Comparison of ENCODE assay signal across 22 mouse cellular contexts in the genomic region with DNA sequence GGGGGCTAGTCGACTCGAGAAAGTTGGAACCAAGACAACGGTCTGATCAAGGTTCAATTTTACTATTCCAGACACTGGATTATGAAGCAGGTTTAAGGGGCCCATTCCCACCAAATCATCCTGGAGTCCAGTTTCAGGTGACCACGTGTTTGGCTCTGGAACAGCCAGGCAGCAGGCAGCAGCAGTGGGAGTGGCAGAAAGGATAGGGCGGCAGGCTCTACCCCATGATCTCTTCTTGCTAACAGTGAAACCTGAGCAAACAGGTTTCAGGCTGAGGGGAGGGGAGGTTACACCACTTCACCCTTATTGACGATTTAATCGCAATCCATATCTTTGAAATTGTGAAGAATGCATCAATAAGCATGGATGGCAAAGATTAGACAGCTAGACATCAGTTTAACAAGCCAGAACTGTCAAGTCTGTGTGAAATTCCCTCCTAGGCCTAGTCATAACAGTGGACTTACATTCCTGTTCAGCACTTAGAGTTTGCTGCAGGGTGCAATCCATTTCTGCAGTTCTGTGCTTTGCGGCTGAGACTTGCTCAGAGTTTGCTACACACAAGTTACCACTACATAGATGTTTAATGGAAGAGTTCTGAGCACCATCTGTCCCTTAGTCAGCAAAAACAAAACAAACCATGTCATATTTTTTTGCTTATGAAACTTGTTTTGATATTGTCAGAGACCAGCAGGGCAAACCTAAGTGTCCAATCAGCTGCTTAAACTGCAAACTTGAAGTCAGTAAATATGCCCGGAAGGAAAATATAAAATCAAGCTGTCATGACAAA.
DNase-seq lines count a peak whose midpoint lies in the region; ATAC-seq and TF ChIP-seq lines count a peak whose summit lies in the region.
"Had no signal": no experiment of that assay in that cellular context is flagged by ENCODE, and none has a peak within 500 bp of the region (broad histone marks: within the 10 kb centered on the region; RNA-seq: fewer than 3 reads in every experiment).

No protein-coding gene starts in this region.

- TF ChIP-seq CTCF in cerebellum, adult 2 months (IDR thresholded peaks at IDR 0.05; ENCODE audit: borderline replicate concordance, insufficient read depth, low read depth, low read length): no peak
- no peak for TF ChIP-seq CTCF in lung, embryonic 14.5 days (IDR thresholded peaks at IDR 0.05; ENCODE audit: low read depth)
- no peak for TF ChIP-seq CTCF in lung, adult 2 months (IDR thresholded peaks at IDR 0.05; ENCODE audit: insufficient read depth, low read length)

- no peak for DNase-seq in cerebellum, adult 2 months
- no peak for DNase-seq in heart, adult 18-20 months
- DNase-seq in lung, embryonic 14.5 days: peak; percentile 2
- no peak for DNase-seq in lung, adult 2 months
- no peak for DNase-seq in ovary, postnatal 36 days (ENCODE audit: low spot score)
- DNase-seq in Muller cell, postnatal 12 days (ENCODE audit: inconsistent ontology term): no peak
- DNase-seq: cerebellum, adult 18-20 months; cerebellum, postnatal 25 days; heart, postnatal 4 days; kidney, adult 8-10 months; liver, embryonic 13.5 days; lung, postnatal 36 days; thymus, adult 2 months; thymus, postnatal 4 days had no signal

- H3K4me1 ChIP-seq in cerebellum, adult 2 months (ENCODE audit: control insufficient read depth, insufficient read depth, low read length): no peaks in the 10 kb centered on the region
- H3K4me1 ChIP-seq in heart, embryonic 12.5 days (replicated peaks): 0 out of 2 replicates have a peak, but pooled peaks cover 3% of the 10 kb centered on the region
- no peaks in the 10 kb centered on the region for H3K4me1 ChIP-seq in lung, embryonic 14.5 days (ENCODE audit: insufficient read depth)
- no peaks in the 10 kb centered on the region for H3K4me1 ChIP-seq in lung, adult 2 months (ENCODE audit: control insufficient read depth, insufficient read depth, low read length)
- H3K4me1 ChIP-seq: limb, embryonic 12.5 days; liver, embryonic 13.5 days; lung, embryonic 15.5 days; megakaryocyte, embryonic 14.5 days; midbrain, embryonic 13.5 days had no signal

- H3K4me2 ChIP-seq in heart, embryonic 12.5 days: no peak overlapping the region
- no peak overlapping the region for H3K4me2 ChIP-seq in lung, embryonic 14.5 days
- H3K4me2 ChIP-seq: hindbrain, embryonic 14.5 days; limb, embryonic 12.5 days; liver, embryonic 13.5 days; lung, embryonic 15.5 days; midbrain, embryonic 13.5 days had no signal

- TF ChIP-seq POLR2A in cerebellum, adult 2 months (IDR thresholded peaks at IDR 0.05; ENCODE audit: borderline replicate concordance, insufficient read depth, low read length): no peak
- no peak for TF ChIP-seq POLR2A in lung, adult 2 months (IDR thresholded peaks at IDR 0.05; ENCODE audit: borderline replicate concordance, extremely low read depth, low read depth, low read length)

- H3K36me3 ChIP-seq in heart, embryonic 12.5 days: no peaks in the 10 kb centered on the region
- H3K36me3 ChIP-seq in lung, embryonic 14.5 days (ENCODE audit: insufficient read depth): no peaks in the 10 kb centered on the region
- H3K36me3 ChIP-seq: limb, embryonic 12.5 days; liver, embryonic 13.5 days; lung, embryonic 15.5 days; midbrain, embryonic 13.5 days had no signal

- no peaks in the 10 kb centered on the region for H3K9me3 ChIP-seq in heart, embryonic 12.5 days (replicated peaks)
- H3K9me3 ChIP-seq in lung, embryonic 14.5 days (ENCODE audit: low read depth, low read length): no peaks in the 10 kb centered on the region
- H3K9me3 ChIP-seq: limb, embryonic 12.5 days; liver, embryonic 13.5 days; lung, embryonic 15.5 days; megakaryocyte, embryonic 14.5 days; midbrain, embryonic 13.5 days had no signal

- H3K4me3 ChIP-seq in cerebellum, adult 2 months (replicated peaks; ENCODE audit: insufficient read depth, low read depth, low read length): no peak overlapping the region
- no peak overlapping the region for H3K4me3 ChIP-seq in heart, embryonic 12.5 days
- no peak overlapping the region for H3K4me3 ChIP-seq in lung, embryonic 14.5 days (ENCODE audit: low read depth, low read length)
- H3K4me3 ChIP-seq in lung, adult 2 months (replicated peaks; ENCODE audit: extremely low read depth, low read depth, low read length): no peak overlapping the region
- H3K4me3 ChIP-seq: limb, embryonic 12.5 days; liver, embryonic 13.5 days; lung, embryonic 15.5 days; megakaryocyte, embryonic 14.5 days; midbrain, embryonic 13.5 days had no signal

- H3K27me3 ChIP-seq in cerebellum, adult 2 months (ENCODE audit: control insufficient read depth, insufficient read depth, low read length): no peaks in the 10 kb centered on the region
- H3K27me3 ChIP-seq in heart, embryonic 12.5 days (replicated peaks): no peaks in the 10 kb centered on the region
- no peaks in the 10 kb centered on the region for H3K27me3 ChIP-seq in lung, embryonic 14.5 days (ENCODE audit: insufficient read depth, low read length)
- H3K27me3 ChIP-seq: limb, embryonic 12.5 days; liver, embryonic 13.5 days; lung, embryonic 15.5 days; megakaryocyte, embryonic 14.5 days; midbrain, embryonic 13.5 days had no signal

- H3K9ac ChIP-seq in heart, embryonic 12.5 days: no peak overlapping the region
- H3K9ac ChIP-seq in lung, embryonic 14.5 days: no peak overlapping the region
- H3K9ac ChIP-seq: hindbrain, embryonic 14.5 days; limb, embryonic 12.5 days; liver, embryonic 13.5 days; lung, embryonic 15.5 days; midbrain, embryonic 13.5 days had no signal

- 0 out of 2 replicates have a peak, but pooled peaks have one; percentile 6 for ATAC-seq in cerebellum, adult (ENCODE audit: insufficient number of reproducible peaks, low FRiP score, low TSS enrichment)
- ATAC-seq in heart, embryonic 12.5 days (ENCODE audit: insufficient number of reproducible peaks, low FRiP score): no peak
- no peak for ATAC-seq in lung, embryonic 14.5 days (ENCODE audit: insufficient read depth)
- ATAC-seq: inflammation-experienced regulatory T-cells, adult 6 months; midbrain, embryonic 13.5 days had no signal

- WGBS in cerebellum, adult 2 months: 61% methylated on average over 9 of the region's 9 CpGs
- WGBS in heart, embryonic 12.5 days: 63% methylated on average over 9 of the region's 9 CpGs
- 50% methylated on average over 9 of the region's 9 CpGs for WGBS in lung, embryonic 14.5 days
- 54% methylated on average over 9 of the region's 9 CpGs for WGBS in lung, adult 2 months

- H3K27ac ChIP-seq in cerebellum, adult 2 months (ENCODE audit: insufficient read depth, low read length): no peak overlapping the region
- H3K27ac ChIP-seq in heart, embryonic 12.5 days (ENCODE audit: poor library complexity, severe bottlenecking): 0 out of 2 replicates have a peak overlapping the region, but pooled peaks have one; percentile 21
- H3K27ac ChIP-seq in lung, embryonic 14.5 days (ENCODE audit: low read depth): no peak overlapping the region
- H3K27ac ChIP-seq: hindbrain, embryonic 14.5 days; limb, embryonic 12.5 days; liver, embryonic 13.5 days; lung, embryonic 15.5 days; midbrain, embryonic 13.5 days had no signal
